Mouse (Mus musculus): ENCODE results near the gene E130116L18Rik.

GRCm38 (mm10) chr5:25187727-25188126 is 35.2 kb downstream of the E130116L18Rik start:
- TF ChIP-seq GATA1 (IDR thresholded peaks at IDR 0.05; ENCODE audit: low read length) (no peak), TAL1 (IDR thresholded peaks at IDR 0.05; ENCODE audit: low read length) (no peak)
